Mouse (Mus musculus) liver, embryonic 14.5 days (tissue): Measurements from ENCODE around the gene Elane. TPM values are rescaled to one million over a fixed set of nuclear protein-coding genes. Genes with fewer than 3 reads are reported as not detected.

Source experiments
- ATAC-seq: fragments of 200-750 bp; cut with Nextera tagmentation; 2 replicates; pipeline ENCODE4 v1.8.0; 2017; ENCODE audit warnings: moderate number of reproducible peaks, mild to moderate bottlenecking, moderate library complexity; ENCODE audit not compliant: insufficient read depth
- DNase-seq, 3 experiments: peaks; one replicate each; pipeline ENCODE4 v3.0.0-alpha.2; 2012 to 2013; ENCODE audit warnings: low read depth in 3 of 3, low spot score in 3 of 3
- H3K27ac ChIP-seq: fragments of 300-500 bp; sonication (generic); 2 replicates; pipeline ENCODE4 v1.5.1; 2014; ENCODE audit warnings: moderate library complexity, mild to moderate bottlenecking, control low read depth, inconsistent platforms
- H3K27me3 ChIP-seq: fragments of 300-500 bp; sonication (generic); 2 replicates; pipeline ENCODE4 v1.6.1; 2014; ENCODE audit warnings: mild to moderate bottlenecking, low read length, moderate library complexity; ENCODE audit not compliant: control insufficient read depth, insufficient read depth
- H3K36me3 ChIP-seq: fragments of 300-500 bp; sonication (generic); replicated peaks from 2 replicates; pipeline ENCODE4 v1.6.1; 2014; ENCODE audit warnings: low read depth; ENCODE audit not compliant: control insufficient read depth, insufficient read depth
- H3K4me1 ChIP-seq, 2 experiments: fragments of 200-500 bp in 1 of 2; fragments of 300-500 bp in 1 of 2; sonication (generic) in 1 of 2; replicated peaks; 2 replicates each; pipeline ENCODE4 v1.6.1; 2012 to 2014; ENCODE audit warnings: antibody characterized with exemption in 1 of 2, inconsistent platforms in 1 of 2, low read length in 1 of 2; ENCODE audit not compliant: control insufficient read depth in 2 of 2, insufficient read depth in 2 of 2
- H3K4me2 ChIP-seq: fragments of 300-500 bp; sonication (generic); 2 replicates; pipeline ENCODE4 v1.6.1; 2014; ENCODE audit warnings: low read depth, mild to moderate bottlenecking, control low read depth, moderate library complexity
- H3K4me3 ChIP-seq, 2 experiments: fragments of 200-500 bp in 1 of 2; fragments of 300-500 bp in 1 of 2; sonication (generic) in 1 of 2; 2 replicates each; pipeline ENCODE4 v1.5.1; 2012 to 2014; ENCODE audit warnings: low read depth in 2 of 2, low read length in 2 of 2, mild to moderate bottlenecking in 2 of 2, control low read depth in 1 of 2, inconsistent platforms in 1 of 2, moderate library complexity in 1 of 2; ENCODE audit not compliant: insufficient read depth in 1 of 2
- H3K9ac ChIP-seq: fragments of 300-500 bp; sonication (generic); replicated peaks from 2 replicates; pipeline ENCODE4 v1.6.1; 2014; ENCODE audit warnings: mild to moderate bottlenecking, control low read depth, moderate library complexity
- H3K9me3 ChIP-seq: fragments of 300-500 bp; sonication (generic); 2 replicates; pipeline ENCODE4 v1.6.1; 2016; ENCODE audit warnings: low read length, mixed read lengths; ENCODE audit not compliant: control insufficient read depth
- CTCF ChIP-seq: IDR thresholded peaks from 2 replicates; pipeline ENCODE4 v1.5.1; 2016; ENCODE audit warnings: antibody characterized with exemption, low read depth, control low read depth
- EP300 ChIP-seq: IDR thresholded peaks from 2 replicates; pipeline ENCODE4 v1.6.1; 2016; ENCODE audit warnings: antibody characterized with exemption, low read depth
- WGBS: fragments of 180-500 bp; shearing (Covaris S2); extraction: QIAGEN DNeasy Blood & Tissue Kit; methylation state at CpG from one replicate; pipeline ENCODE4 v1.1.7; 2014; ENCODE audit not compliant: insufficient replicate concordance; 5-methylcytosine and 5-hydroxymethylcytosine counted together
- polyA plus RNA-seq, 2 experiments: library from polyadenylated mRNA; depleted of rRNA in 1 of 2; stranded (reverse) in 1 of 2; unstranded in 1 of 2; fragments of >200 nt; fragmentation: Nextera tagmentation in 1 of 2; extraction: Ambion mirVana in 1 of 2; gene quantifications; 2 replicates each; pipeline versions ENCODE4 v1.2.1 to v1.2.3; 2012 to 2014

Gene Elane
- polyA plus RNA-seq, 2 experiments, result 52.2 to 151 TPM

DNA sequence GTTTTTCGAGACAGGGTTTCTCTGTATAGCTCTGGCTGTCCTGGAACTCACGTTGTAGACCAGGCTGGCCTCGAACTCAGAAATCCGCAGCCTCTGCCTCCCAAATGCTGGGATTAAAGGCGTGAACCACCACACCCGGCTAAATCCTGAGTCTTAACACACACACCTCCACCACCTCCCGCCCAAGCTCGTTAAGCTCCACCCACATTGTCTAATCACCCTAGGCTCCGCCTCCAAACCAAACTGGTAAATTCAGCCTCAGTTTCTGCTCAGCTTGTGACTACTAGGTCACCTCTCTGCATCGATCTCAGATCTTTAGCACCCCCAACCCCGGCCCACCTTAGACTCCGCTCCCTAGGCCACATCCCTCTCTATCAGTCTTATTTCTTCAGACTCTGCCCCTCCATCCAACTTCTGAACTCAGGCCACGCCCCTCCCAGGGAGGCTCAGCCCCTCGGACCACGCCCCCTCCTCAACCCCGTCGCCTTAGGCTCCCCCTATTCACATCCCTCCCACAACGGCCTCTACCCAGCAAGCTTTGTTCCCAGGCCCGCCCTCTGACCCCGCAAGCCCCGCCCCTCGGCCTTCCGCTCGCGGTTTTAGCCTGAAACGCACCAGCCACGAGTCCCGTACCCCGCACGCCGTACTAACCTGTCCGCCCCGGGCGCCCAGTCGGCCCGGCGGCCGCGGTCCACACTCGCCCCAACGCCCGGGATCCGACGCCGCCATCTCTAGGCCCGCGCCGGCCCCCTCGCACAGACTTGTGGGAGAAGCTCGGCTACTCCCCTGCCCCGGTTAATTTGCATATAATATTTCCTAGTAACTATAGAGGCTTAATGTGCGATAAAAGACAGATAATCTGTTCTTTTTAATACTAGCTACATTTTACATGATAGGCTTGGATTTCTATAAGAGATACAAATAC, 22.4 kb downstream of the Elane start, which contains the start of gene Med16:
TSS of gene Med16 (minus strand) at position 757 of the 925 bp plus-strand sequence.
- Histone ChIP-seq H3K4me1 (peaks cover 3 to 10% of the 10 kb centered on the region in 2 experiments; a peak in 3 of 4 replicates), H3K4me2 (peak within 1 kb of the TSS; percentile 75), H3K27ac (peak within 1 kb of the TSS; percentile 89), H3K9me3 (no peaks in the 10 kb centered on the region), H3K9ac (peak within 1 kb of the TSS; percentile 97), H3K36me3 (peaks cover 3% of the 10 kb centered on the region; the same call in 1 of the 2 replicates), H3K27me3 (no peaks in the 10 kb centered on the region), H3K4me3 (peak within 1 kb of the TSS; percentile 81 to 92)
- 1% methylated on average over 52 of the region's 52 CpGs for WGBS
- no peak for TF ChIP-seq CTCF
- TF ChIP-seq EP300, result no peak
- DNase-seq (peak; percentile 86 to 89 (median 89)), ATAC-seq (peak; percentile 92)

DNA sequence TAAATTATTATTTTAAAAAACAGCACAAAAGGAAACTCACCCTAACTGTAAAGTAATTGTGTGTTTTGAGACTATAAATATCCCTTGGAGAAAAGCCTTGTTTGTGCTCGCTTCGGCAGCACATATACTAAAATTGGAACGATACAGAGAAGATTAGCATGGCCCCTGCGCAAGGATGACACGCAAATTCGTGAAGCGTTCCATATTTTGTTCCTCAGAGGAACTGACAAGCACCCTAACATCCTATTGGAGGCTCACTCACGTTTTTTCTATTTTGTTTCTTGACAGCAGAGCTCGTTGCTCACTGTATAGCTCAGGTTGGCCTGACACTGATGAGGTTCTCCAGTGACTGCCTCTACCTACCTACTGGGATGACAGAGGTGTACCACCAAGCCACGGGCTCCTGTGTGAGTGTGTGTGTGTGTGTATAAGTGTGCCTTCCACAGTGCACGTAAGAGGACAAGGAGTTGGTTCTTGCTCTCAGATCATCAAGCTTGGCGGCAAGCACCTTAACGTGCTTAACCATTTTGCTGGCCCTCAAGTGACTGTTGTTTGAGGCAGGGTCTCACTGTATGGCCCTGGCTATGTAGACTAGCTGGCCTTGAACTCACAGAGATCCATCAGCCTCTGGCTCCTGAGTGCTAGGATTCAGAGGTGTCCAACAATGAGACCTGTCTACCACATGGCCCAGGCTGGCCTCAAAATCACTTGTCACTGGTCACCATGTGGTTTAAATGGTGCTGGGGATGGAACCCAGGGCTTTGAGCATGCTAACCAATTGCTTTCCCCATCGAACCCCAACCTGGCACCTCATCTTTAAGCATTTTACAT, 23.3 kb downstream of the Elane start:
- Histone ChIP-seq H3K27ac (peak overlapping the region; percentile 74), H3K9ac (peak overlapping the region; percentile 45; the same call in 1 of the 2 replicates), H3K36me3 (peaks cover 3% of the 10 kb centered on the region; the same call in 1 of the 2 replicates), H3K9me3 (no peaks in the 10 kb centered on the region), H3K4me3 (peak overlapping the region in 1 of 2 experiments; percentile 92; a peak in 2 of 4 replicates), H3K27me3 (no peaks in the 10 kb centered on the region), H3K4me1 (peaks cover 12 to 16% of the 10 kb centered on the region in 2 experiments), H3K4me2 (peak overlapping the region; percentile 37)
- ATAC-seq (peak; percentile 72), DNase-seq (peak in 1 of 3 experiments; percentile 30)
- TF ChIP-seq CTCF (no peak), EP300 (peak; percentile 47; the same call in 1 of the 2 replicates)
- WGBS, result 21% methylated on average over 14 of the region's 14 CpGs

DNA sequence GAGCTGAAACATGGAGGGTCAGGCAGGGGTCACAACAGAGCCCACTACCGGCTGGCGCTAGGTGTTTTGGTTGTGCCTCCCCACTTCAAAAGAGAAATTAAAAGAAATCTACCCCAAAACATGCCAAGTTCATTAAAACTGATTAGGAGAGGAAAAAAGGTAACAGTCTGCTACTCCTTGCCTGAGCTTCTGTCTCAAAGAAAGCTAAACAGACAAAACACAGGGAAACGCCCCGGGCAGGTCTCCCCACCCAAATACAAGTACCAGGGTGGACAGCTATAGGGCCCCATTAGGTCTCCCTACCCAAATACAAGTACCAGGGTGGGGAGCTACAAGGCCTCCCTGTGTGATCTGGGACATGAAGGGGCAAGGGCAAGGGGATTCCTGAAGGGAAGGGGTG, 24.5 kb downstream of the Elane start, which contains the start of gene Gm26602:
TSS of gene Gm26602 (plus strand) at position 301 of the 400 bp plus-strand sequence.
- Histone ChIP-seq H3K4me2 (no peak within 1 kb of the TSS), H3K4me1 (peaks cover 23 to 28% of the 10 kb centered on the region in 2 experiments), H3K9ac (no peak within 1 kb of the TSS), H3K4me3 (no peak within 1 kb of the TSS), H3K9me3 (no peaks in the 10 kb centered on the region), H3K27me3 (no peaks in the 10 kb centered on the region), H3K36me3 (no peaks in the 10 kb centered on the region), H3K27ac (peak within 1 kb of the TSS; percentile 74; the same call in 1 of the 2 replicates)
- DNase-seq (no peak), ATAC-seq (no peak)
- no peak for TF ChIP-seq EP300
- no peak for TF ChIP-seq CTCF
- 91% methylated on average over 4 of the region's 4 CpGs for WGBS

DNA sequence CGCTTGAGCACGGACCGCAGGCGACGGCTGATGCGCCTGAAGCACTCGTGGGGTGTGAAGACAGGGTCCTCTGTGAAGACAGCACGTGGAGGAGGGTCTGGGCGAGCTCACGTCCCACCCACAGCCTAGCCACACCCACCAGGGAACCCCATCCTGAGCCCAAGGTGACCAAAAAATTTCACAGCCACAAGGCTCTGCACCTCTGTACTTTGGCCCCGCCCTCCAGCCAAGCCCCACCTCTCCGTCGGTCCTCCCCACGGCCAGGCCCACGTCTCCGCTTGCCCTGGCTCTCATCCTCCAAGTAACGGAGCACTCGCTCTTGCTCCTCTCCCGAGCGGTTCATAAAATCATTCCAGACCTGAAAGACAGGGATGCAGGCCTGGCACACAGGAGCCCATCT, 26.4 kb downstream of the Elane start:
- DNase-seq, result no peak
- no peaks in the 10 kb centered on the region for H3K9me3 ChIP-seq
- H3K9ac ChIP-seq, result no peak overlapping the region
- no peak overlapping the region for H3K4me2 ChIP-seq
- H3K36me3 ChIP-seq, result no peaks in the 10 kb centered on the region
- WGBS, result 69% methylated on average over 20 of the region's 20 CpGs
- no peak for ATAC-seq
- no peak for TF ChIP-seq CTCF
- TF ChIP-seq EP300, result no peak
- H3K27me3 ChIP-seq, result no peaks in the 10 kb centered on the region
- no peak overlapping the region for H3K4me3 ChIP-seq
- H3K27ac ChIP-seq, result no peak overlapping the region
- peaks cover 26 to 36% of the 10 kb centered on the region in 2 experiments for H3K4me1 ChIP-seq
